Mouse (Mus musculus) cerebellum, adult 11 months (tissue): Measurements from ENCODE around the gene Fam222a.

Experiments
- DNase-seq: peaks from one replicate; pipeline ENCODE4 v3.0.0; 2022

Fam222a gene

DNA sequence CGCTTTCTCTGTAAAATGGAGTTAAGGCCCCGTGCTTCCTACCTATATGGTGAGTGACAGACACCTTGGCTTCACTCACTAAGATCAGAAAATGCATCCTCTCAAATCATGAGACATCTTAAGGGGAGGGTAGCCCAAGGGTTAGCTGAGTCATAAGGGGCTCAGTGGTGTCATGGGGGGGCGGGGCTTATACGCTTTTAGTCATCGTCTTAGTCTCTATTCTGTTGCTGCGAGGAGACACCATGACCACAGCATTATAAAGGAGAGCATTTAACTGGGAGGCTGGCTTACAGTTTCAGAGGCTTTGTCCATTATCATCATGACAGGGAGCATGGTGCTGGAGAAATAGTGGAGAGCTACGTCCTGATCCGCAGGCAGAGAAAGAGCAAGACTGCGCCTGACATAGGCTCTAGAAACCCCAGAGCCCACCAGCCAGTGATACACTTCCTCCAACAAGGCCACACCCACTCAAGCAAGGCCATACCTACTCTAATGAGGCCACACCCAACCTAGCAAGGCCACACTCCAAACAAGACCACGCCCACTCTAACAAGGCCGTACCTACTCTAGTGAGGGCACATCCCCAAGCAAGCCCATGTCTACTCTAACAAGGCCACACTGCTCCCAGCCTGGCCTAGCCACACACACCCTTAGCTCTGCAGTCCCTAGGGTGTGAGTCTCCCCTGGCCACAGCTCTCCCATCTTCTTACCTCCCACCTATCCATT is 48.7 kb downstream of the Fam222a start:
- DNase-seq, result no peak

DNA sequence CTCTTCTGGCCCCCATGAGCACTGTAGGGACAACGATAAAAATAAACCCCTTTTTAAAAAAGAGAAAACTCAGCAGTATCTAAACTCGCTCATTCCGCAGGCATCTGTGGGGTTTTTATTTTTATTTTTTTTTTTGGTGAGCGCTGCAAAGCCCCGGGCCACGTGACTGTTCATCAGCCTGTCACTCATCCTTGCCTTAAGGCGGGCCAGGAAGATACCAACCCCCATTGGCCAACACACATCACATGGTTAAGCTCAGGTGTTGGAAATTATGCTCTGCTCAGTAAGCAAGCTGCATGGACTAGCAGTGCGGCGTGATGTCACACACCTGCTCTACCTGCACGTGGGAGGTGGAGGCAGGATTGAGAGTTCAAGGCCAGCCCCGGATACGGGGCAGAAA is 50.0 kb downstream of the Fam222a start:
- DNase-seq, result no peak

DNA sequence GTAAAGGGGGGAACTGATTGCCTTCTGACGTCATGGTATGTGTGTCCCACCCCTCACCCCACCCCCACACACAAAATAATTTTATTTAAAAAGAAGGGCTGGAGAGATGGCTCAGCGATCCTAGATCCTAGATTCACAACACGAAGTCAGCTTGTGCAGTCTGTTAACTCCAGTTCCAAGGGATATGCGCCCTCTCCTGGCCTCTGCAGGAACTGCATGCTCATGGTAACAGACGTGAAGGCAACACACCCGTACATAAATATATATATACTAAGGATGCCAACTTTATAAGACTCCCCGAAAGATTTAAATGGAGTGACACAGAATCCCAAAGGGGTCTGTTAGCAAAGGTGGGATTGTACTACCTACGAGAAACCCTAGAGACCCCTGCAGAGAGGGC is 51.0 kb downstream of the Fam222a start:
- DNase-seq, result peak; percentile 50

DNA sequence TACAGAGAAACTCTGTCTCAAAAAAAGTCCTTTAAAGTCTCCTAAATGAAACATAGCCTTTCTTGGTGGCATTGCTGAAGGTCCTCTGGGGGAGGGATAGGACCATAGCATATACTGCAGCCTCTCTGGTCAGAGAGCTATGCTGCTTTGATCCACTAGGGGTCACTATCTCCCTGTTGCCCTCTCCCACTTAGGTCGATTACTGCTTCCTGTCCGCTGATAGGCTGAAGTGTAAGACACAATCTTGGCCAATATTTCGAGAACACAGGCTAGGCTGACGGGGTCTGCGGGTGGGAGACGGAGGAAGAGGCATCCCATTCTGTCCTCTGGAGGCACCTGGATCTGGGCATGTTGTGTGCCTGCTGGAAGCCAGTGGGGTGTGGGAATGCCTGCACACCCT is 52.5 kb downstream of the Fam222a start:
- no peak for DNase-seq

DNA sequence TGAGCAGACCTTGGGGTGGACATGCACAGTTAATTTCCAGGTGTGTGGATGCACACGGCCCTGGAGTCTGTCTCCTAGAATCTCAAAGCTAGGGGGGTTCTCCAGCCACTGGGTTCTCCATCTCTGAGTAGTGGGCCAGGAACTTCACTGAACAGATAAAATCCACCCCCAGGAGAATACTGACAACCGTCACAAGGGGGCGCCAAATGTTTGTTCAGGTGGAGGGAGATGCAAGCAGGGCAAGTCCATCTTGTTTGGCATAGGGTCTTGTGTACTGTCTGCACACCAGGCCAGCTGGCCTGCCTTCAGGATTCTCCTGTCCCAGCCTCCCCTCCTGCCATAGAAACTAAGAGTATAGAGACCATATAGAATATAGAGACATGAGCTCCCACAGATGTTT is 57.8 kb downstream of the Fam222a start:
- DNase-seq, result no peak

DNA sequence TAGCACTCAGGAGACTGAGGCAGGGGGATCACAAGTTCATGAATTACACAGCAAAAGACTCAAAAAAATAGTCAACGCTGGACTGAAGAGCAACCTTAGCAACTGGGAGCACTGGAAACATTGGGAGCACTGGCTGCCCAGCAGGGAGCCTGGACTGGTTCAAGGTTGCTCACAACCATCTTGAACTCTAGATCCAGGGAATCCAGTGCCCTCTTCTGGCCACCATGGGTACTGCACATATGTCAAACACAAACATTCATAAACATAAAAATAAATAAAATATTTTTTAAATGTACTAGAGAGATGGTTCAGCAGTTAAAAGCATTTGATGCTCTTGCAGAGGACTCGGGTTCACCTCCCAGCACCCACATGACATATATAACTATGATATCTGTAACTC is 63.5 kb downstream of the Fam222a start:
- DNase-seq, result no peak

DNA sequence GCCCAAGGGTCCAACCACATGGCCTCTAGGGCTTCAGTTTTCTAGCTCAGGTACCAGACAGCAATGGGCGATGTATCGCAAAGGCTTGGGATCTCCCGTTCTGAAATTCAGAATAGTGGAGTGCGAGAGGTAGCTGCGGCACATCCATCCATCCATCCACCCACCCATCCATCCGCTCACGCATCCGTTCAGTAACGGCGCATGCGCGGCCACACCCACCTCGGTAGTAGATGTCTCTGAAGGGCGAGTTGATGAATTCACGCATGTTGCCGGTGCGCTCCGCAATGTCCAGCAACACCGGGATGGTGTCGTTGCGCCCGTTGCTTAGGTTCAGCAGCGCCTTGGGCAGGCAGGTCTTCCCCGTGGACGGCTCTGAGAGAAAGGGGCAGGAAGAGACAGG is 68.3 kb downstream of the Fam222a start:
- no peak for DNase-seq

DNA sequence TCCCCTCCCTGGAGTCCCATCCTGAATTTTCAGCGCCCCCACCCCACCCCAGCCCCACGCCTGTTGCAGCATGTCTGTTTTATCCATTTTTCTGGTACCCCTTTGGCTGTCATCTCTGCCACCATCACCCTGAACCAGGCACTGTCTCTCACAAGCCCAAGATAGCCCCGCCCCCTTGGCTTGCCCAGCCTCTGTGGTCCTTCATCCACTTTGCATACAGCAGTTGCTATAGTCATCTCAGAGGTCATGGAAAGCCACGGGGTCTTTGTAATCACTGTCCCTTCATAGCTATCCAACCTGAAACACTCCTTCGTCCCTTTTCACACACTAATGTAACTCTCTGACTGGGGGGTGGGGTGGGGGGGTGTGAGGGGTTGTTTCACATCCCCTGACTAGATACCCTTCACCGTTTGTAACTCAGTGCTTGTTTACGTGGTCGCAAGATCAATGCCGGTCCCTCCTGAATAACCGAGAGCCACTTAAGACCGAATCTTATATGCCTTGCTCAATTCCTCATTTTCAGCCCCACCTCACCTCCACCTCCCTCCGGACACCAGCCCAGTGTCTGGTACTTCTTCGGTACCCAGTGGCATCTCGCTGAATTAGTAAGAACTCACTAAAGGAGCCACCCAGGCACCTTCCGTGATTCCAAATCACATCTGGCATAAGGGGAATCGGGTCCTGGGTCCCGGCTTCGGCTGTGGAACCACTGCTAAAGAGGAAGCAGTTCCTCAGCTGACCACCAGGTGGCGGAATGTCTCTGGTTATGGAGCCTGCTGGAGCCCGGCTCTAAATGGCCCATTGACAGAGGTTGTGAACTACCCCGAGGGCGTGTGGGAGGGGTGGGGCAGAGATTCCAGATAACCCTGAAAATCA is 71.2 kb downstream of the Fam222a start:
- peak; percentile 74 for DNase-seq

DNA sequence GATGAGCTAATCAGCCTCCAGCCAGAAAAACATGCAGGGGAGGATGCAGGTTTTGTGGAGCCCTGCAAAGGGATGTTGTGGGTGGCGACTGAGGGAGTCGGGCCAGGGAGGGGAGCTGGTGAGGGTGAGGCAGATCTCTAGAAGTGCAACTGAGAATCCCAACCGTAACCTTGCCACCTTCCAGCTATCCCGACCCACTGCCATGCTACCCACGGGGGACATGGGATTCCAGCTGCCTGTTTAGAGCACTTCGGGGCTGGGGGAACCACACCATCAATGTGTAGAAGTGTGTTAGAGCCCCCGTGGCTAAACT is 71.8 kb downstream of the Fam222a start:
- DNase-seq, result no peak

DNA sequence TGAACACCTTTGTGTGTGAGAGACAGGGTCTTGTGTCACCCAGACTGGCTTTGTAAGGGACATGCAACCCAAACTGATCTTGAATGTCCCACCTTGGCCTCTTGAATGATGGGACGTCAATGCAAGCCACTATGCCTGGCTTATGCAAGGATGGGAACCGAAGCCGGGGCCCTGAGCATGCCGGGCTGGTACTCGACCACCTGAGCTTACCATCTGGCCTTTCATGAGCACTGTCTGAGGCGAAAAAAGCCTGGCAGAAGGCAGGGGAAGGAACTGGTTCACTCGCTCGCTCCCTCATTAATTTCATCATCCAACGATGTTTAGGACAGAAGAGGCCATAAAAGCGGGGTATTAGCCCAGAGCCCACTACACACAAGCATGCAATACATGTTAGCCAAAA is 73.0 kb downstream of the Fam222a start:
- DNase-seq, result no peak

DNA sequence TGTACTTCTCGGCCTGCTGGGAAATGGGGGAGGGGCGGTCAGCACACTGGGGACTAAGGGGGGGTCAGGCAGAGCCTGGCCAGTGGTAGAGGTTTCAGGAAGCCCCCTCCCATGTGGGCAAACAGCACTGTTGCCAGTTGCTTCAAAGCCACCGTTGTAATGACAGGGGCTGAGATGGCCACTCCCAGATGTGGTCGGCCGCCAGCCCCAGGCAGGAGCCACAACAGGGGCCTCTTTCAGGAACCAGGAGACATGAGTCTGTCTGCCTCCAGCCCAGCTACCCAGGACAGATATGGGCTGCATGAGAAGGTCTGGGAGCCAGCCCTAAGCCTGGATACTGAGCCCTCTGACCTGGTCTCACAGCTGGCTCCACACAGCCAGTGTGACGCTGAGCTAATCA is 77.1 kb downstream of the Fam222a start:
- no peak for DNase-seq

DNA sequence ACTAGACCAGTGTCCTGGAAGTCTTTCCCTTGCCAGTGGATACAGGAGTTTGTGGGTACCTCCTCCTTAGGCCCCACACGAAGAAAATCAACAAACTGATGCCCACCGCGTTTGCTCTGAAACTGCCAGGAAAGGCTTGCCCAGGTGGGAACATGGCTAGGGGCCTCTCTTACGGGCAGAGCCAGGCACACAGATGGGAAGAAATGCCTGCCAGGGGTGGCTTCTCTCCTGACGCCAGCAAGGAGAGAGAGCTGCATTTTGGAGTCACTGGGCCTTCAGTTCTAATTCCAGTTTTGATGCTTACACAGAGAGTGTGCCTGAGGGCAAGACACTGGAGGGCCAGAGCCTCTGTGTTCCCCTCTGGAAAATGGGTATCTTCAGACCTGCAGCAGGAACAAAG is 78.1 kb downstream of the Fam222a start:
- DNase-seq, result no peak

DNA sequence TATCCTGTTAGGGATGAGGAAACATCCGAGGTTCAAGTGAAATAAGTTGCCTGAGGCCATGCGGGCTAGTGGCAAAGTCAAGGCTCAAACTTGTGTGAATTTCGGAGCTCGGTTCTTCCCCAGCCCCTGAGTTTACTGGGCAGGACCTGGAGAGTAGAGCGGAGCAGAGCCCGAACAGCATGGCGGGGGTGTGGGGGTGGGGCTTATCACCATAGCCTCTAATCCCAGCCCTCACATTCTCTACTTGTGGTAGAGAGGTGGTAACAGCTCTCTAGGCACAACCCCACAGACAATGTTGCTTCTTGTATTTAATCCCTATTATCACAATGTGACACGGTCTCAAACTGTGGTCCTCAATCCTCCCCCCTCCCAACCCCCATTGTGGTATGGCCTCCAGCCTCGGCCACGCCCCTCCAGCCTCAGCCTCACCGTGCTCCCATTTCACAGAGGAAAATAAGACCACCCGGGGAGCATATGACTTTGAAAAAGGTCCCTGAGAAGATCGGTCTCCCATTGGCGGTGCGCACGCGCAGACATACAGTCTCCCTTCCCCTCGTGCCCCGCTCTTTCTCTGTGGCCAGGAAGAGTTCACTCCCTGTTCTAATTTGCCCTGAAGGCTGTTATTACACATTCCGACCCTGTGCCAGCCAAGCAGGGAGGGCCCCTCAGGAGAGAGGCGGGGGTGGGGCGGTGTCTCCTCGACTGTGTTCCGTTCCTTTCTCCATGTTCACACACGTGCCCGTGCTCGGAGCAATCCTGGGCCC is 79.6 kb downstream of the Fam222a start:
- DNase-seq, result no peak

DNA sequence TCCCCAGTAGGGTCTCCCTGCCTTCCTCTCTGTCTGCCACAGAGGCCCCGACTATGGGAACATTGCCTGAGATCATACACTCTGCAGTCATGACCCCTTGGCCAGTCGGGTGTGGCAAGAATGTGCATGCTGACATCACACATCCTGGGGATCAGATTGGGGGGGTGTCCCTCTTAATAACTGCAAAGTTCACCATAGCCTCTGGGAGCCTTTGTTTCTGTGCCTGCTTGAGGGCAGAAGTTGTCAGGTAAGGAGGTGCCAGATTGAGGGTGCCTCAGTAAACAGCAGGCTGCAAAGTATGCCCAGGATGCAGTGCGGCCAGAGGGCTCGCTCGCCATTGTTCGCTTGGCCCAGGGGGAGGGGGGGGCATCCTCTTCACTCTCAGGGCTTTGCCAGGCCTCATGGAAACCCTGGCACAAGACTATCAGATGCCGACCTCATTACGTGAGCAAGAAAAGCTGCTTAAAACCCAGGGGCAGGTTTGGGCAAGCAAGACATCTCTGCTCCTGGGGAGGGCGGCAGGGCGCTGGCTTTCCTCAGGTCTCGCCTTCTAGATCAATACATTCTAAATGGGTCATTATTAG is 81.0 kb downstream of the Fam222a start:
- no peak for DNase-seq

DNA sequence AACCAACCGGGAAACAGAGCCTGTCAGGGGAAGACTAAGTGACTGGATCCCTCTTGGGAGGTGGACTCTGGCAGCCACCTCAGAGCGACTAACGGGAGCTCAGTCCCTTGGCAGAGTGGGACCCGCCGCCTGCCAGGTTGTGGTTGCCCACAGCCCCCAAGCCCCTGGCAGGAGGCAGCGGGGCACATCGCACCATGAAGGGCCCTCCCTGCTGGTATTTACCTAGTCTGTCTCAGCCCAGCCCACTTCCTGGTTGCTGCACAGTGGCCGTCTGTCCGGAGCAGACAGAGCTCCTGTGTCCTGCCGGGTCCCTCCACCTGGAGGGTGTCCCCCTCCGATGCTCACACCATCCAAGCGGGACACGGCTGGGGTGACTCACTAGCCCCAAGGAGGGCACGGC is 83.2 kb downstream of the Fam222a start:
- DNase-seq, result no peak

DNA sequence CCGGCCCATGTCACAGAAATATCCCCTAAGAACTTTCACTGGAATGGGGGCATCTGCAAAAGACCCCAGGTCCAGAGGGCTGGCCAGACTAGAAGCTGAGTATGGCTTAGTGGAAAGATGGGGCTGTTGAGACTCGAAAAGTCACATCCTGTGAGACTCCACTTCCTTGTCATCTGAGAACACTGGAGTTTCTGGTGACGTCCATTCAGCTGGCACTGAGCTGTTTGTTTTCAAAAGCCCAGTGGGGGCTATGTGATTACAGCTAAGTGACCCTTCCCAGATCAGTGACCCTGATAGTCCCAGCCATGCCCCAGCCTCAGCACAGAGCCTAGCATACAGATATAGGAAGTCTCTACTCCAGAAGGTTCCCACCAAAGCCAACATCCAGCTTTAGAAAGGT is 83.6 kb downstream of the Fam222a start:
- no peak for DNase-seq

DNA sequence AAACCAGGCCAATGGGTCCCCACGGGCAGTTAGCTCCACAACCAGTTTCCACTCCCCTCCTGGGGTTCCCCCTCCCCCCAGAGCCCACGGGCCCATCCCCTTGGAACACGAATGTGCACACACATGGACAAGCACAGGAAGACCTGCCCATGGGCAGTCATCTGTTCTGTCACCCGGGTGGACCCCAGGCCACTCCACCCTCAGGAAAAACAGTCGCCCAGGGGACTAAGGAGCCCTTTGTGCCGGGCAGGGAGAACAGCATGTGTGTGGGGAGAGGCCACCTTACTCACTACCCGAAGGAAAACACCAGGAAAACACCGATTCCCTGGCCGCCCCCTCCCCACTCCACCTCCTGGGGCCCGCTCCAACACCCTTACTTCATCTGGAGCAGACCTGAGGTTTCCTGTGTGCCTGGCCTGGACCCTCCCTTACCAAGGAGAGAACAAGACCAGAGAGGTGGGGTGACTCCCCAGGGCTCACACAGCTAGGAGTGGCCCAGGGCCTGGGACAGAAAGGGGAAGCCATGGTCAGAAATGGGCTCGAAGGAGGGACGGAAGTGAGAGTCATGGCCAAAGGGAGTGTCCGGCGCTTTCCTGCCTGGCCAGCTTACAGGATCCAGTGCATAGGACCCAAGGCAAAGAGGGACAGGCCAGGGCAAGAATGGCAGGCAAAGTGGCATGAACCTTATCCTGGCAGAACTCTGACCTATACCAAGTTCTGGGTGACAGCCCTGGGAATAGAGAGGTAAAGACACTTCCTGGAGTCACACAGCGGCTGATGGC is 86.0 kb downstream of the Fam222a start:
- DNase-seq, result no peak

DNA sequence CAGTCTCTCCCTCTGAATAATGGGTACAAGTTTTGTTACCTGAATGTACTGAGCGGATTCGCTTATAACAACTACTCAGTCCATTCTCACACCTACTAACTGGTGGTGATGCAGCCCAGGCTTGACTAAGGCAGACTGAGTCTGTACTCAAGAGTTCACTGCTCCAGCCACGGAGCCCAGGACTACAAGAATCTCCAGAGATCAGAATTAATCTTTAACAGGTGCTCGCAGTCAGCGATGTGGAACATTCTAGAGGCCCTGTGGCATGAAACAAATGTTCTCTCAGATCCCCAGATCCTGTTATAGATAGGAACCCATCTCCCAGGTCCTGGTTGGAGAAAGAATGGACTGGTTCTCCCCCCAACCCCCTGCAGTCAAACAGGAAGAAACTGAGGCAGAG is 87.9 kb downstream of the Fam222a start:
- no peak for DNase-seq

DNA sequence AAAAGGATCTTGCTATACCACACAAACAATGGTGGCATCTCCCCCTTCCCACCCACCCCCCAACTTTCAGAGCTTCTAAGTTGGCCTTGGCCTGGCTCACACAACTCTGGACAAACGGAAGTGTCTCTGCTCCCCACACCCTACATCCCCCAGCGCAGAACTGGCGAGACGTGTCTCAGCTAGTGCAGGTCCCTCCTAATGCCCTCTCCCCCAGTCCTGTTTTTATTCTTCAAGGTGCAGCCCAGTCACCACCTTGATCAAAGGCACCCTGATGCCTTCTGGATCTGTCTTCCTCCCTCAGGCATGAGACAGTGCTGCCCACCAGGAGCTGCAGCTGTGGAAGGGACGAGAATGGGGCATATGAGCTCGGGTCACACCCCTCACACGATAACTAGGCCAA is 88.5 kb downstream of the Fam222a start:
- no peak for DNase-seq

DNA sequence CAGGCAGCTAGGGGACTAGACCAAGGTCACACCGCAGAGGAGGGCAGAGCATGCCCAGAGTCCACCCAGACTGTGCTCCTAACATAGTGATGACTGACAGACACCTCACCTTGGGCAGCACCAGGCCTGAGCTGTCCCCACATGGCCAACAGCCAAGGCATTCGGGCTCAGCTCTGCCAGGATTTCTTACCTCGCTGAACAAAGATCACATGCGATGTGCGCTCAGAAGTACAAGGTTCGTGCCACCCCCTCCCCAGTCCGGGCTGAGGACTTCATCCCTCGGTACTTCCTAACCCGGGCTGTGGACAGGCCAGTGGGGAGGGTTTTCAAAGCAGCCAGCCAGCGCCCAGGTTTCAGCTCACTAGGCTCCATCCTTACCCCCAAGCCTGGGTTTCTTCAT is 89.6 kb downstream of the Fam222a start:
- DNase-seq, result no peak

DNA sequence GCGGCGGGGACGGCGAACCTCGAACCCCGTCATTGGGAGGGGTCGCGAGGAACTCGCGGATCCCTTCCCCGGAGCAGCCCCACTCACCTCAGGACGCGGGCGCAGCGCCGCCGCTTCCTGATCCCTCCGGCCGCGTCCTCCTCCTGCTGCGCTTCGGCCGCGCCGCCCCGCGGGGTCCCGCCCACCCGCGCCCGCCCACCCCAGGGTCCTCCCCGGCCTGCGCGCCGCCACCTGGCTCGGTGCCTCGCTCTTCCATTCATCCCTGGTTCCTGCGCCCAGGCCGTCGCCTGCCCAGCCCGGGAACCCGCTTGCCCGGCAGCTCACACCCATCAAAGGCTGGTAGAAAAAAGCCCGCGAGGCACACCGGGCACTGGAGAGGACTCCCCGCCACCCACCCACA is 90.4 kb downstream of the Fam222a start, which contains the start of gene Trpv4:
Gene Trpv4, minus strand, starts transcription at position 167 of the 400 bp plus-strand sequence.
- DNase-seq, result no peak

DNA sequence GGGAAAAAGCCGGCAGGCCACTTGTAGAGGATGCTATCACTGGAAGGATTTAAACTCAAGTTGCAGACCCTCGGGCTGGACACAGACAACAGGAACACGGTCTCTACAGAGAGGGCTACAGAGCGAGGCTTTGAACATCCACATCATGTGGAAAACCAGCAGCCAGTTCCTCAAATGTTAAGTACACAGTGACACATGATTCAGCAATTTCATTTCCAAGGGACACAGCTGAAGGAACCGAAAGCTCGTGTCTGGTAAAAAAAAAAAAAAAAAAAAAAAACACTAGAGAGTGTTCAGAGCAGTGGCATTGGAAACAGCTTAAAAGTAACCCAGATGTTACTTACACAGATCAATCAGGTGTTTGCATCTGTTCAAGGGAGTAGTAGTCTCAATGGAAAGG is 93.2 kb downstream of the Fam222a start:
- DNase-seq, result no peak
